Mouse (Mus musculus) adrenal gland (tissue): ENCODE results near the gene Pcnx.
"Not testable (repeated sequence)": the region's sequence is repeated elsewhere in the genome, so short reads cannot be mapped to it uniquely, and the experiment has no call there.

Source experiments
- intact Hi-C: fragments of 180-260 bp; cut with DNase I; formaldehyde crosslinking; loops from one replicate; pipeline ENCODE4 v1.15.1; 2025

The Pcnx gene

DNA sequence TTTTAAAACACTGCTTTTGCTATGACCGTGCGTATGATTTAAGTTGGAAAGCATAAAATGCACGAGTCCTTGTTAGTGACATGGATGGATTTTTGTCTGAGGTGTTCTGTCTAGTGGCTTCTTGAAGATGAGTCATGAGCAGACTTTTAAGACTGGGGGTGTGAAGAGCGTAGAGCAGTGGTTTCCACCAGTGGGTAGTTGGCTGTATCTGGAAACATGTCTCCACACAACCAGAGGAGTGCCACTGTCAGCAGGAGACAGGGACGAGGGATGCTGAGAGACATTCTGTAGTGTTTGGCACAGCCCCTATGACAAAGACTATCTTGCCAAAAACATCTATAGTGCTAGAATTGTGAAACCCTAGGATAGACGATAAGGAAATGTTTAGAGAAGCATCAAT, 89.2 kb downstream of the Pcnx start:
- intact Hi-C loops: no loop called here

DNA sequence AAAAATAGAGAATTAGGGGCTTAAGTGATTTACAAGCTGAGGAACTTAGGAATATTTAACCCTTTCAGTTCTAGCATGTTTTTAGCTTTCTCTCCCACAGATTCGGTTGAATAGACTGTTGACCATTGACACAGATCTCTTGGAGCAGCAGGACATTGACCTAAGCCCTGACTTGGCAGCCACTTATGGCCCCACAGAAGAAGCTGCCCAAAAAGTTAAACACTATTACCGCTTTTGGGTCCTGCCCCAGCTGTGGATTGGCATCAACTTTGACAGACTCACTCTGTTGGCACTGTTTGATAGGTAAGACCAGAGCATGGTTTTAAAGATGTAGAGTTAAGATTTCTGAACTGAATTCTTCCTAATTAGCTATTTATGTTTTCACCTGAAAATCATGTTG, 90.2 kb downstream of the Pcnx start:
- intact Hi-C loops: no loop called here

DNA sequence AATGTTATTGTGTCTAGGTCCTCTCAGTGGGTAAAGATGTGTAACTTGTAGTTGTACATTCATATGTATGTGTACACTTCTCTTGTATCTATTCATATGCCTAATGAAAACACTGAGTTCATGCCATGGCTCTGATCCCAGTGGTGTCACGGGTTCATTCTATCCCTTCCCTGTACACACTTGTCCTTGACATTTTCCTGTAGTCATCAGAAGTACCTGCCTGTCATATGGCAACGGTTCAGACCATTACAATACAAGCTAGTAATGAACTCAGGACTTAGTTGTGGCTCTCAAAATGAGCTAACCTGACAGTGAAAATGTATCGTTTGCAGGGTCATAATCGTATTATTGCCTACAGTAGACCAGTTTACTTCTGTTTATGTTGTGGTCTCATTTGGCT, 98.5 kb downstream of the Pcnx start:
- intact Hi-C loops: no loop called here

DNA sequence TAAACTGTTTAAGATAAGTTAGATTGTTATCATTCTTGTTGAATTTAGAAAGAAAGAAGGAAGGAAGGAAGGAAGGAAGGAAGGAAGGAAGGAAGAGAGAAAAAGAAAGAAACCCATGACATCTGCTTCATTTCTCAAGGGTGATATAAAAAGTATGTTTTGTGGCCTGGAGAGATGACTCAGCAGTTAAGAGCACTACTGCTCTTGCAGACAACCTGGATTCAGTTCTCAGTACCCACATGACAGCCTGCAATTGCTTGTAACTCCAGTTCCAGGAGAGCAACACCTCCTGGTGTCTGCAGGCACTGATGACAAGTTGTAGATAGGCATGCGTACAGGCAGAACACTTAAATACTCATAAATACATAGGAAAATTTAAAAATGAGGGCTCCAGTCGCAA, 105.6 kb downstream of the Pcnx start:
- intact Hi-C loops: no loop called here

DNA sequence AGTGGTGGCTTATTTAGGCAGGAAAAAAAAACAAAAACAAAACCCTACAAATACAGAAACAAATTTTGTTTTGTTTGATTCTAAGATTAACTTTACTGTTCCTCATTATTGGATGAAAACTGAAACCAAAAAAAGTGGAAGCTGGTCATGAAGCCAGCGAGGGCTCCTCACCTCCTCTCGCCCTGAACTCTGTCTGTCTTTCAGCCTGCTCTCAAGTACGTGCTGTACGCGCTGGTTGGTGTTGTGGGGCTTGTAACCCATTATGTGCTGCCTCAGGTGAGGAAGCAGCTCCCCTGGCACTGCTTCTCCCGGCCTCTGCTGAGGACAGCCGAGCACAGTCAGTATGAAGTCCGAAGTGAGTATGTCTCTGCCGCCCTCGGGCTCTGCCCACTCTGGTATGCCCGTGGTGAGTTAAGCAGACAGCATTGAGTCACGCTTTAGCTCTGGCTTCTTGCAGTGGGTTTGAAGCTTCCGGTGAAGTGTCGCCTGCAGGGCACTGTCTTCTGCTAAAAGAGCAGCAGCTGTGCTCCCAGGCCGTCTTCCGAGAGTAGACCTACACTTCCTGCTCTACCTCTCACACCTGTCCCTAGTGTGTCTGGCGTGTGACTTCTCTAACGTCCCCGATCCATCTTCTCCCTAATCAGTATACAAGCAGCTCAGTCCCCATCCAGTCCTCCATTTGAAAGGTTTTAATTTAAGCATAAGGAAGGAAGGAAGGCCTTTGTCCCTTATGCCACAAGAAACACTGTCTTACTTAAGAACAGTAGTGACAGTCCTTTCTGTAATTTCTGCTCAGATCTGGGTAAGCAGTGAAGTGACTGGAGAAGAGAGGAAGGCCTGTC, 111.4 kb downstream of the Pcnx start:
- intact Hi-C loops: no loop called here

DNA sequence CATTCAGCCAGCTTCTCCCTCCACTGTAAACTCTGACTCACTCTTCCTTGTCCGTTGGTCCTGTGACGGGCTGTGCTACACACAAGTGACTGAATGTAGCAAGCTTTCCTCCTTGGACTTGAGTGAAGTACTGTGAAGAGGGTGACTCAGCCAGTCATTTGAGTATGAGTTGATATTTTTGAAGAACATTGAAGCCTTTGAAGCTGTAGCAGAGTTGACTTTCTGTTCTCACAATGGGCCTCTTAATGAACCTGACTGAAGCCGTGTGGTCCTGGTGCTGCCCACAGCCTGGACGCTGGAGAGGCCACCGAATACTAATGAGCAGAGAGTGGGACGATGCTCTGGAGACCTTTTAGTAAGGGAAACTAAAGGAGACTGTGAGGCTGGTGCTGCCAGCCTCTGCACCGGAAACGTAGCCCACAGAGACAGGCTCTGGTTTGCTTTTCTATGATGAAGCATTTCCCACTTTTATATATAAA, 112.1 kb downstream of the Pcnx start:
- intact Hi-C loops: no loop called here

DNA sequence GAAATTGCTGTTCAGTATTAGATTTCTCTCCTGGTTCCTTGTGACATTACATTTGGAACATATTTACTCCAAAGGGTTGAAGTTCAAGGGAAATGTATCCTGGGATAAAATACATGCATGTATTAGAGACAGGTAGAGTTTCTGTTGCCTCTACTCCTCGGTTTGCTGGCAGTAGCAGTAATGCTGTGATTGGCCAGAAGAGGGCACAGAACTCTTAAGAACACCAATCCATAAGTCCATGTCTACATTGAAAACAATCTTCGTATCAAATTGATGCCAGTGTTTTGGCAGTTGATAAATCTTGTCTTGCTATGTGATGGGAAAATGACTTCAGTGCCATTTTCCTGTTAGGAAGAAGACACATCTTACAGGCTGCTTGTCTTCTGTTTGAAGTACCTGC, 115.0 kb downstream of the Pcnx start:
- intact Hi-C loops: no loop called here

DNA sequence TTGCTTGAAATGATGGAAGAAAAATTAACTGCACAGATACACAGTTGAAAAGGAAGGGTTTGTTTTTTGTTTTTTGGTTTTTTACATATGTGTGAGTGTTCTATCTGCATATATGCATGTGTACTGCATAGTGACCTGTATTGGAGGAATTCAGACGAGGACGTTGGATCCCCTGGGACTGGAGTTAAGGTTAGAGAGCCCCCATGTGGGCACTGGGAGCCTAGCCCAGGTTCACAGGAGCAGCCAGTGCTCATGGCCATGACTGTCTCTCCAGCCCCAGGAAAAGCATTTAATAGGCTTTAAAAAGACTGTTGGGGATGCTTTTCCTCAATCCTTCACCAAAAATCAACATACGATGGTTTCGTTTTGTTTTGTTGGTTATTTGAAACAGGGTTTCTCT, 117.5 kb downstream of the Pcnx start:
- intact Hi-C loops: no loop called here

DNA sequence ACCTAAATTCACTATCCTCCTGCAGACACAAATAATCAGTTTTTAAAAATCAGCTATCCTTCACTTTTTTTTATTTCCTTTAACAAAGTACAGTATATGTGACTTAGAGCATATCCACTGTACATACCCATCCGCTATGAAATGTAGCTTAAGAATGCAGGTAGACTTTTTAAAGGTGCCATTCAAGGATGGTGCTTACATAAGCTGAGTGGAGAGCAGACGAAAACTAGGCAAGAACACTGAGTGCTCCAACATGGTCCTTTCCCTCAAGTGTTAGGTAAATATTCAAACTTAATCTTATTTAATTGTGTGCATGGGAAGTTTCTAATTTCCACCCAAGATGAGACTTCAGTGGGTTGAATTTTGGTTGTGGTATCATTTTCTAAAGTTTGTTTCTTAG, 119.5 kb downstream of the Pcnx start:
- intact Hi-C loops: no loop called here

DNA sequence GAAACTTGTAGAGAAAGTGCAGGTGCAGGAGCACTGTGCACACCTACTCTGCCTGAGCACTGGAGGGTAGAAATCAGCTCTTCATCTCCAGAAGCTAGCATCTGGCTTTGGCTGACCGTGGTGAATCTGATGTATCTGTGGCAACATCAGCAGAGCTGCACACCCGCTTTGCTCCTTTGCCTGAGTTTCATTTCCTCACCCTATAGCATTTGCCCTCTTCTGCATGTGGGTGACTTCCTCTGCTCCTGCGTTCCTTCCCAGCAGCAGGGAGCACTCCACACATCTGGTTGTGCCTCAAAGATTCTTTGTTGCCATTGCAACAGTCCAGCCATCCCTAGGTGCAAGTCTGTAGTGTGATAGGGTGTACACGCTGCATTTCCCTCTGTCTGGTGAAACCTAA, 132.3 kb downstream of the Pcnx start:
- intact Hi-C loops: no loop called here

DNA sequence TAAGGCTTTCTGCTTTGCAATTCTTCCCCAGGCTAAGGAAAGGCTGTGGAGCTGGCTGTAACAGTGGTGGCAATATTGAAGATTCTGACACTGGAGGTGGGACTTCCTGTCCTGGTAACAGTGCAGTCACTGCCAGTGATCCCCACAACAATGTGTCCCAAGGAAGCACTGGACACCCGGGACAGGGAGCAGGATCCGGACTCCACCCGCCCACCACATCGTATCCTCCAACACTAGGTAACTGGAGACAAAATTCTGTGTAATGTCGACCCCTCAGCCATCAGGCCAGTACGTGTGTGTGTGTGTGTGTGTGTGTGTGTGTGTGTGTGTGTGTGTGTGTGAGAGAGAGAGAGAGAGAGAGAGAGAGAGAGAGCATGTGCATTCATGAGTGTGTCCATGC, 133.2 kb downstream of the Pcnx start:
- intact Hi-C loops: no loop called here

DNA sequence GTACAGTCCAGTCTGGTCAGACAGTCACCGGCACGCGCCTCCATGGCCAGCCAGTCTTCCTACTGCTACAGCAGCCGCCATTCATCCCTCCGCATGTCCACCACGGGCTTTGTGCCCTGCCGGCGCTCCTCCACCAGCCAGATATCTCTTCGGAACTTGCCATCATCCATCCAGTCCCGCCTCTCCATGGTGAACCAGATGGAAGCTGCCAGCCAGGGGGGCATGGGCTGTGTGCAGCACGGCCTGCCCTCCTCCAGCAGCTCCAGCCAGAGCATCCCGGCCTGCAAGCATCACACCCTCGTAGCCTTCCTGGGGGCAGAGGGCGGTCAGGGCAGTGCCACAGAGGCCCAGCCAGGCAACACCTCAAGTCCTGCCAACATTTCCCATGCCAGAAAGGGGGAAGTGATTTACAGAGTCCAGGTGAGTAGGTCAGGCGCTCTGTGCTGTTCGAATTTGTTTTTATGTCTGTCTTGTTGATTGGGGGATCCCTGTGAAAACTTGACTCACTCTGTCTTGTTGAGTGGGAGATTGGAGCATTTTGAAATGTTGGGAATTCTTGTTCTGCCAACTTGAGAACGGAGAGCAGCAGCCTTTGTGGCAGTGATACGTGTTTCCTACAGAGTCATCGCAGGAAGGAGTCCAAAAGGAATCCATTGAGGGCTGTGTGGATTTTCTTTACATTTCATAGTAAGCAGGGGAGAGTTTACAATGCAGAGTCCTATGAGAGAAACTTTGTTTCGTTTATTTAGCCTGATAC, 135.3 kb downstream of the Pcnx start:
- intact Hi-C loops: no loop called here

DNA sequence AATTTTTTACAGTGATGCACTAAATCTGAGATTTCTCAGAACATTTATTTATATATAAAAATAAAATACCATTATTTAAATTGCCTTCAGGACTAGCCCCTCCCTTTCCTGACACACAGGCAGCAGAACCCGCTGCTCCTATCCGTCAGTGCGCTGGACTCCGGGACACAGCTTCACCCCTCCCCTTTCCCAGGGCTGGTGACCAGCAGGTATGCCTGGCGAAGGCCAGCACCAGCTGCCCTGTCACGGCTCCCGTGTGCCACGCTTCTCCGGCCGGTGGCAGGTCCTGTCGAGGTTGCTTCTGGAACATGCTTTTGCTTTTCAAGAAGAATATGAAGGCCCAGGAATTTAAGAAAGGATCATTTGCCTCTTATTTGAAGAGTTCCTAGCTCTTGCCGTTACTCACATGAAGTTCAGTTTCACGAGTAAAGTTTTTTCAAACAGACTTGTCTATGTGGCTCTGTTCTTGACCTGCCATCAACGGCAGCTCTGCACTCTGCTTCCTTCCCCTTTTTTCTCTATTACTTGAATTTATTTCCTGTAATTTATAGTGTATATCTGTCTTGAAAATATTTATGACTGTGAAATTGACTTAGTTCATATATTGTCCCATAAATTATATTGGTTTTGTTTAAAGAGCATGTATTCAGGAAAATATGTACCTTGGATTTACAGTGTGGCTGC, 137.0 kb downstream of the Pcnx start:
- intact Hi-C loops: no loop called here

DNA sequence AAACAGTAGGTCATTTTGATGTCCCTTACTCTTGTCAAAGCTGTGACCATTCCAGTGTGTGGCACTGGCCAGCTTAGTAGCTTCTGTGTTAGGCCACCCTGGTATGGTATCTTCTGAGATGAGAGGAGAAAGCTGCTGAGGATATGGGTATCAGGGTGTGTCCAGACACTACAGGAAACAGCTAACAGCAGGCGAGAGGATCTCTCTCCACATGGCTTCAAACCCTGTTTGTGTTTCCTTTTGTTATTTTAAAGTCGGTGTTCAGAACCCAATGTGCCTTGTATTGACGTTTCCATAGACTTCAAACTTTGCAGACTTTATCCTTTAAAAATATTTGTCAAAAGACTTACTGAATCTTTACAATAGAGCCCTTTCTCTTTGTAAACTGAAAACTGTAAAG, 137.7 kb downstream of the Pcnx start:
- intact Hi-C loops: no loop called here

DNA sequence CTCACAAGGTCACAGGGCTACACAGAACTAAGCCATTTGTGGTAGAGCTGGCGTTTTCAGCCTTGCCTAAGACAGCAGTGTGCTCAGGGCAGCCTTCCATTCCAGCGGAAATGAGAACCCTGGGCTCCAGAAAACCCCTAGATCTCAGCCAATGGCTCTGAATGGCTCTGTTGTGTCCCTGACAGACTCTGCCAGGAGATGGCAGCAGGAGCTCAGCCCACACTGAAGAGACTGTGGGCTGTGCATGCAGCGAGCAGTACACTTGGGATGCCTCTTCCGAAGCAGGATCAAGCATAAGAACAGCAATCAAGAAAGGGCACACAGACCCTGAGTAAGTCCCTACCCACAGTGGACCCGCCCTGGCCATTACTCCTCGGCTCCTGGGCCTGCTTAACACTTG, 142.9 kb downstream of the Pcnx start:
- intact Hi-C loops: not testable (repeated sequence)

DNA sequence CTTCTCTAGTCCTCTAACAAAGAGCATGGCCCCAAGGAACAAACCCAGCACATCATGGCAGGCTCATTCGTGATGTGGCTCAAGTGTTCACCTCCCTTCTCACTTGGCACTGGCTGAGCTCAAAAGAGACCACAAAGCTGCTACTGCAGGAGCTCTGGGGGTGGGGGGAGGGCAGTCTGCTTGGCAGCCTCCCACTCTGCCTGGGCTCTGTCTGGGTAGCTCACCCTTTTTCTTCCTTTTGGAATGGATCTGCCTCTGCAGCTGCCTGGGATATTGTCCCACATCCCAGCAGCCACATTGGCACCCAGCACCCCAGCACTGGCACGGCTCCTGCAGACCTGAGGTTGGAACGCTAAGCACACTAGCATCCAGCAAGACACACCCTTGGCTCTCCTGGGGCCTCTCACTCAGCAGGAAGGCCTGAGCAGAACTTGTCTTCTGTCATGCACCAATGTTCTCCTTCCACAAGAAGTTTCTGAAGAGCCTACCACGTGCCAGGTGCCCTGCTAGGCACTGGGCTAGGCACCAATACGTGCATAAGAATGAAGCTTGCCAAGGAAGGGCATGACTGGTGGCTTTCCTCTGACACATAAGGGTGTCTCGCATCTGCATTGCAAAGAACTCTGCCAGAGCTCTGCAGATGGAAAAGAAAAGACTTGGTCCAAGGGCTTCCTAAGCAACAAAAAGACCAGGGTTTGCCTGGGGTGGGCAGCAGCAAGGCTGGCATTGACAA, 166.2 kb downstream of the Pcnx start:
- intact Hi-C loops: not testable (repeated sequence)

DNA sequence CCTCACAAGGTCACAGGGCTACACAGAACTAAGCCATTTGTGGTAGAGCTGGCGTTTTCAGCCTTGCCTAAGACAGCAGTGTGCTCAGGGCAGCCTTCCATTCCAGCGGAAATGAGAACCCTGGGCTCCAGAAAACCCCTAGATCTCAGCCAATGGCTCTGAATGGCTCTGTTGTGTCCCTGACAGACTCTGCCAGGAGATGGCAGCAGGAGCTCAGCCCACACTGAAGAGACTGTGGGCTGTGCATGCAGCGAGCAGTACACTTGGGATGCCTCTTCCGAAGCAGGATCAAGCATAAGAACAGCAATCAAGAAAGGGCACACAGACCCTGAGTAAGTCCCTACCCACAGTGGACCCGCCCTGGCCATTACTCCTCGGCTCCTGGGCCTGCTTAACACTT, 173.7 kb downstream of the Pcnx start:
- intact Hi-C loops: not testable (repeated sequence)

DNA sequence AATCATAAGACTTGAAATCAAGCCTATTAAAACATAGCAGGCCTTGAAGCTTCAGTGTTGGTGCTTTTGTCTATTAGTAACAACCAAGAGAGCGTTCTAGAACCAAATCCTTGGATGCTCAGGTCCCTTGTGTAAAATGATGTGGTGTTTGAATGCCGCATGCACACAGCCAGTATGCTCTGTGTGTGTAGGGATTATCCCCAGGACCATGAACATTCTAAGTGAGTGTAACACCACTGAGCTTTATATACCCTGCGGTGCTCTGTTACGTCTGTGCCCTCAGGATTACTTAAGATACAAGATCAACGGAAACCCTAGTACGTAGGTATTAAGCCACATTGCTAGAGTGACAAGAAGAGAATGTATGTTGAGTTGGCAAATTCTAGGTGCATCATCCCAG, 174.2 kb downstream of the Pcnx start:
- intact Hi-C loops: not testable (repeated sequence)

DNA sequence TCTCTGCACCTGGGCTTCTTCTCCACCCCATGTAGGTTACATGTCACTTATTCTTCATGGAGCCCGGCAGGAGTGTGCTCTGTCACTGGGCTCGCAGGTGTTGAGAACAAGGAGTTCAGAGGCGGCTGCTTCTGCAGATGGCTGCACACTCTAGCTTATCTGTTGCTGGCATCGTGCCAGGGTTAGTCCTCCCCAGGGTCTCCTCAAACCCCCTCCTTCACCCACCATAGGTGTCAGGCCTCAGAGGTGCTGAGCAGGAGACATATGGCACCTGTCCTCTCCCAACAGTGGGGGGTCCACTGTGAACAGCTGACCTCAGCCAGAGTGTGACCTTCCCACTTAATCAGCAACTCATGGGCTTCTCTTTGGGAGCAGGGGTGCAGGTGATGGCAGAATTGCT, 184.3 kb downstream of the Pcnx start:
- intact Hi-C loops: not testable (repeated sequence)
